Mouse (Mus musculus) cortical plate, adult 2 months (tissue): ENCODE measurements around the gene Grid2.

Experiments
- CTCF ChIP-seq: fragments of 200-500 bp; IDR thresholded peaks from 2 replicates; pipeline ENCODE4 v1.5.1; 2011; ENCODE audit warnings: mild to moderate bottlenecking, control low read depth, low read length; ENCODE audit not compliant: insufficient read depth; ENCODE audit errors: extremely low read depth
- POLR2A ChIP-seq: fragments of 200-500 bp; IDR thresholded peaks from 2 replicates; pipeline ENCODE4 v1.6.1; 2011; ENCODE audit warnings: mild to moderate bottlenecking, low read length, control low read depth; ENCODE audit not compliant: insufficient read depth; ENCODE audit errors: extremely low read depth

DNA sequence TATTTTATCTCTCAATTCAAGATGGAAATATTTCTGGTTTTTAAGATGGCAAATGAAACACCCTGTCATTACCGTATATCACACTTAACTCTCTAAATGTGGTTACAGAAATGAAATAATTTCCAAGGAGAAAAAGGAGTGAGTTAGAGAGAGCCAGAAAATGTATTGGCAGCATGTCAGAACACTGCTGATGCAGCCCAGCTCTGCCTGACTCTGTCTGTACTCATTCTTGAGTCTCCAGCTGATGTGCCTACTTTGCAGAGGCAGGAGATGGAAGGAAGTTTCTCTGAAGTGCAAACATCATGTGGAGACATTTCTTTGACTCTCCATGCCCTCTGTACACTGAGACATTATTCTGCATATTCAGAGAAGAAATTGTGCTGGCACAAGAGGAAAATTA, 226.5 kb downstream of the Grid2 start:
- TF ChIP-seq CTCF (no peak), POLR2A (no peak)
